Mouse (Mus musculus) retina, embryonic 14.5 days (tissue): ENCODE measurements around the gene Insl6.

Experiments used
- DNase-seq: peaks from one replicate; pipeline ENCODE4 v3.0.0-alpha.2; 2015; ENCODE audit warnings: low spot score

Insl6 gene

GRCm38 (mm10) chr19:29354895-29355877, 30.0 kb upstream of the Insl6 start:
- DNase-seq: peak; percentile 90

DNA sequence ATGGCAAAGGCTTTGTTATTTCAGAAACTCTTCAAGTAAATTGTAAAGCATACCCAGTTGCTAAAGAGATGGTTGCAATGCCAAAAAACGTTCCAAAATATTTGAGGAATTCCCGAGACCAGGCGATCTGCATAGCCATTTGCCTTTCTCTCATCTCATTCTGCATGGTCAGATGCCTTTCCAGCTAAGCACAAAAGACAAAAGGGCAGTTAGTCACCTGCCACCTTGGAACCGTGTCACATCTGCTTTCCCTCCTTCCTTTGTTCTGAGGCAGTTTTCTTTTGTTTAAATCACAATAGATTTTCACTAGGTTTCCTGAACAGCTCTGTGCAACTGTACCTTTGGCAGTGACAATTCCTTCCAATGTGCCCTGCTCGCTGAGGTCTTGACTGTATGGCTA, 25.8 kb upstream of the Insl6 start:
- DNase-seq: no peak

- no peak for DNase-seq
Observed at GRCm38 (mm10) chr19:29345636-29346035, 20.5 kb upstream of the Insl6 start.

- no peak for DNase-seq
Observed at GRCm38 (mm10) chr19:29344868-29345267, 19.7 kb upstream of the Insl6 start.

- no peak for DNase-seq
Observed at GRCm38 (mm10) chr19:29342281-29342680, 17.1 kb upstream of the Insl6 start.

DNA sequence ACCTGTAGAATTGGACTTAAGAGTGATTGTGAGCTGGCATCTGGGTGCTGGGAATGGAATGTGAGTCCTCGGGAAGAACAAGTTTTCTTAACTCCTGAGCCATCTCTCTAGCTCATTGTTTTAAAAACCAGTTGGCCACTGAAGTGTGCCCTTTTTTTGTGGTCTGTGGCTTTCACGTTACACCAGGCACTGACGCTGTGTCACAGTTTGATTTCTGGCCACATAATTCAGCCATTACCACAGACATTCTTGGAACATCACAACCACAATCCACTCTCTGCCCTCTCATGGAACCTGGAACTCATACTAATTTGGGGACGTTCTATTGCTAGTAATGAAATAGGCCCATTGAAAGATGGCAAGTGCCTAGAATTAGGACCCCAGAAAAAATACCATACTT, 15.9 kb upstream of the Insl6 start:
- no peak for DNase-seq

- no peak for DNase-seq
Observed at GRCm38 (mm10) chr19:29336624-29337023, 11.5 kb upstream of the Insl6 start.

GRCm38 (mm10) chr19:29334068-29334745, 9.1 kb upstream of the Insl6 start, which contains the start of gene Rln1:
Gene Rln1 (minus strand): TSS chr19:29334670.
- peak; percentile 64 for DNase-seq

DNA sequence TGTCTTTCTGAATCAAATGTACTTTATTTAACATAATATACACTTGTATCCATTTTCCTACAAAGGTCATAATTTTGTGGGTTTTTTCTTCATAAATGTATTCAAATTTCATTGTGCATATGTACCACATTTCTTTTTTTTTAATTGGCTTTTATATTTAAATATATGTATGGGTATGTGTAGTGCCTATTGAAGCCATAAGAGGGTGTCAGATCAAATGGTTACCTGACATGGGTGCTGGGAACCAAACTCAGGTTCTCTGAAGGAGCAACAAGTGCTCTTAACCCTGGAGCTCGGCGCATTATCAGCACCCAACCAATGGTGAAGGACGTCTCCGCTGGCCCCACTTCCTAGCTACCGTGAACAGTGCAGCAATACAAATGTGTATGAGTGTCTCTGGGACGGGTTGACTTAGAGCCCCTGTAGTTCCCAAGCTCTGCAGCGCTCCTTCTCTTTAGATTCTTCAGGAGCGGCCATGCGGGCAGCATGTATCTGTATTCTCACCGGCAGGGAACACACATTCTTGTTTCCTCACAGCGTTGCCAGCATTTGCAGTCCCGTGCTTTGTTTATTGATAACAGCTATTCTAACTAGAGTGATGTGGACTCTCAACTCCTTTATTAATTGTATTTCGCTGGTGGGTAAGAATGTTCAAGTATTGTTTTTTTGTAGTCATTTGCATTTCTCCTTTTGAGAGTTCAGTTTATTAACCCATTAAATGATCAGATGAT, 1.8 kb upstream of the Insl6 start:
- DNase-seq: no peak

DNA sequence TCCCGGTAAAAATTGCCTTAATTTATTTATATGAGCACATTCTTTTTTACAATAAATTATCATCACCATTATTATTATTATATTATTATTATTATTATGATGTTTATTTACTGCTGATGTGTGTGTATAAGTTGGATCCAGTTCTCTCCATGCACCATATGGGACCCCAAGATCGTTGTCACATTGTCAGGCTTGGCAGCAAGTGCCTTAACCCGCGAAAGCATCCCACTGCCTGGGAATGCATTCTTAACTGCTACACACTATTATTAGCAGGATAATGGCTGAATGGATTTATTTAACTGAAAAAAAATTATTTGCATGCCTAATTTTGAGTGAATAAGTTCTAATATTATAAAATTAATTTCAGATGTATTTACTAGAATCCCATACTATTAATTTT, 1.2 kb upstream of the Insl6 start:
- no peak for DNase-seq

DNA sequence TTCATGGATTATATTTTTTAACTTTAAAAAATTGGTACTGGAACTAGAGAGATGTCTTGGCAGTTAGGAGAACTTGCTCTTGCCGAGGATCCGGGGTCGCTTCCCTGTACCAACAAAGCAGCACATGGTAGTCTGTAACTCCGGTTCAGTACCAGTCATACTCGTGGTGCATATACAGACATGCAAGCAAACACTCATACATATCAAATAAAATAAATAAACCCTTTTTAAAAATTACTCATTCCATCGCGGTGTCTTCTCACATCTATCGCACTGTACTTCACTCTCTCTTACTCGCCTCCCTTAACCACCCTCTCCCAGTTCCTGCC, 660 bp upstream of the Insl6 start:
- no peak for DNase-seq

GRCm38 (mm10) chr19:29323416-29324049, 1.6 kb downstream of the Insl6 start:
- no peak for DNase-seq

GRCm38 (mm10) chr19:29312661-29313060, 12.5 kb downstream of the Insl6 start:
- DNase-seq: no peak

- no peak for DNase-seq
Observed at GRCm38 (mm10) chr19:29311791-29312190, 13.4 kb downstream of the Insl6 start.

- no peak for DNase-seq
Observed at GRCm38 (mm10) chr19:29308832-29309231, 16.3 kb downstream of the Insl6 start.

GRCm38 (mm10) chr19:29302119-29302518, 23.0 kb downstream of the Insl6 start:
- DNase-seq: no peak

DNA sequence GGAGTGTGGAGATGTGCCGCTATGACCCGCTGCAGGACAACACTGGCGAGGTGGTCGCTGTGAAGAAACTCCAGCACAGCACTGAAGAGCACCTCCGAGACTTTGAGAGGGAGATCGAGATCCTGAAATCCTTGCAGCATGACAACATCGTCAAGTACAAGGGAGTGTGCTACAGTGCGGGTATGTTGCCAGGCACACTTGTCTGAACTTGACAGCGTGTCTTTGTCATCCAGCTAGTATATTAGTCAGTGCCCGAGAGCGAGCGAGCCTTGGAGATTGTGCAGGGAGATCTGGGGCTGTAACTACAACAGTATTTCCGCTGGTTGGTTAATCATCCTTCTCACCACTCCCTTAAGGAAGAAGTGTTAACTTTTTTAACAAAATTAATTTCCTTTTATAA, 24.2 kb downstream of the Insl6 start:
- DNase-seq: no peak

GRCm38 (mm10) chr19:29297366-29297765, 27.8 kb downstream of the Insl6 start:
- DNase-seq: no peak

DNA sequence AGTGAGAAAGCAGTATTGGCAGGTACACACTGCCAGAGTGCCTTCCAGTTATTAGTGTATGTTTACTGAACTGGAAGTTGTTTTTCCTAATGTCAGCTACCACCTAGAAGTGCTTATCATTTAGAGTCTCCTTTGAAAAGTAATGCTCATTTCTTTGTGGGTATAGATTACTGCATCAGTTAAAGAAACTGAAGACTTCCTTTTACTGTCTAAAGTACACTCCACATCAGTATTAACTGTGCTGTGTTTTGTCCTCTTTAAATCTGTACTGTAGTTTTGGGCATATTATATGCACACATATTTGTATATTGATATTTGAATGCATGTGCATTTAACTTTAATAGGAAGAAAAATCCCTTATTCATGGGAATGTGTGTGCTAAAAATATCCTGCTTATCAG, 29.0 kb downstream of the Insl6 start:
- no peak for DNase-seq

DNA sequence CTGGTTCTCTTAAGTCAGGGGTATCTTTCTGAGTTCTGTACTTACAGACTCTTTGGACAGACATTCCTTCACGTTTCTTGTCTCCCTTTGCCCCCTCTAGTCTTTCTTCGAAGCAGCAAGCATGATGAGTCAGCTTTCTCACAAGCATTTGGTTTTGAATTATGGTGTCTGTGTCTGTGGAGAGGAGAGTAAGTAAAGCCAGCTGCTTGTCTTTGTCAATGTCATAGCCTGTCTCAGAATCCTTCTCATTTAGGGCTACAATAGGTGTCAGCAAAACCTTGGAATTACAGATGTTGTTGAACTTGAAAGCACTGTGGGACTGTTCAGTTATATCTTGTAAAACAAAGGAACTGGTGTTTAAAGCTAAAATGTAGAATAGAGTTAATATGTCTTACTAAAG, 30.4 kb downstream of the Insl6 start:
- no peak for DNase-seq

DNA sequence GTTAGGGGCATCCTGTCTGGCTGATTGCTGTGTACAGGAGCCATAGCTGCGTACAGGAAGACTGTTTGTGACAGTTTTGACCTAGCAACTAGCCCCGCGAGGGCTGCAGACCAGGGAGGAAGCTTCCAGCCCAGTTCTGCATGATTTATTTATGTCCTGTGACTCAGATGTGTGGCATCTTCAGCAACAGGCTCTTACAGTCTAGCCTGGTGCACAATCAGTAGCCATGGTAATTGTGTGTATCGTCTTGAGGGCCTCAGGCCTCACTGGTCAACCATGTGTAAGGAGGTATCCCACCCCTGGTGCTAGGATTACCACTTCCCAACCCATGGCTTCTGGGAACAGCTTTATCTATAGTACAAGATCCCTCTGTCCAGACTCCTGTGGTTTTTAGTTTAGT, 32.6 kb downstream of the Insl6 start:
- peak; percentile 37 for DNase-seq

DNA sequence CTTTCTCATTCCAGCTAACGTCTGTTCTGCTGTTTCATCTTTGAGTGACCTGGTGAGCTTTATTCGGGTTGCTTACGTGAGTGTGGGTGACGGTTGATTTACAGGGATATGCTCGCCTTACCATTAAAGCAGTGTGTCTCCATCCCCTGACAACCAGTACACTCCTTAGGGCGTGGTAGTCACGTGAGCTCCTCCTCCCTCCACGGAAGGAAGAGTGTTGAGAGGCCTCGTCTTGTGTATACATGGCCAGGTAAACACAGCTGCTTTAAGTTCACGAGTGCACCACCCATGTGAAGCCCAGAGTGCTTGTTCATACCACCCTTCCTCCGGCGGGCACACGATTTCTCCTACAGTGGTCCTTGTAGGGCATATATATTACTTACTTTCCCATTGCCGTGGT, 33.6 kb downstream of the Insl6 start:
- no peak for DNase-seq
